Mouse (Mus musculus) central nervous system, embryonic 11.5 days (tissue): ENCODE measurements around the gene Eps8l2. TPM values are rescaled to one million over a fixed set of nuclear protein-coding genes. Genes with fewer than 3 reads are reported as not detected.

Experiments
- polyA plus RNA-seq: library from polyadenylated mRNA; depleted of rRNA; stranded (reverse); fragments of >200 nt; gene quantifications from 2 replicates; pipeline ENCODE4 v1.2.3, GENCODE M21; 2012; rRNA removed

Gene Eps8l2
- polyA plus RNA-seq, result 2.7 and 3.8 TPM in 2 replicates

GRCm38 (mm10) chr7:141338576-141339131 is at the start of gene Eps8l2:
TSS of gene Eps8l2 (plus strand) at chr7:141338880.

GRCm38 (mm10) chr7:141291921-141292582 is 46.6 kb upstream of the Eps8l2 start, which contains the start of gene Drd4:
TSS of gene Drd4 (plus strand) at chr7:141292006.

DNA sequence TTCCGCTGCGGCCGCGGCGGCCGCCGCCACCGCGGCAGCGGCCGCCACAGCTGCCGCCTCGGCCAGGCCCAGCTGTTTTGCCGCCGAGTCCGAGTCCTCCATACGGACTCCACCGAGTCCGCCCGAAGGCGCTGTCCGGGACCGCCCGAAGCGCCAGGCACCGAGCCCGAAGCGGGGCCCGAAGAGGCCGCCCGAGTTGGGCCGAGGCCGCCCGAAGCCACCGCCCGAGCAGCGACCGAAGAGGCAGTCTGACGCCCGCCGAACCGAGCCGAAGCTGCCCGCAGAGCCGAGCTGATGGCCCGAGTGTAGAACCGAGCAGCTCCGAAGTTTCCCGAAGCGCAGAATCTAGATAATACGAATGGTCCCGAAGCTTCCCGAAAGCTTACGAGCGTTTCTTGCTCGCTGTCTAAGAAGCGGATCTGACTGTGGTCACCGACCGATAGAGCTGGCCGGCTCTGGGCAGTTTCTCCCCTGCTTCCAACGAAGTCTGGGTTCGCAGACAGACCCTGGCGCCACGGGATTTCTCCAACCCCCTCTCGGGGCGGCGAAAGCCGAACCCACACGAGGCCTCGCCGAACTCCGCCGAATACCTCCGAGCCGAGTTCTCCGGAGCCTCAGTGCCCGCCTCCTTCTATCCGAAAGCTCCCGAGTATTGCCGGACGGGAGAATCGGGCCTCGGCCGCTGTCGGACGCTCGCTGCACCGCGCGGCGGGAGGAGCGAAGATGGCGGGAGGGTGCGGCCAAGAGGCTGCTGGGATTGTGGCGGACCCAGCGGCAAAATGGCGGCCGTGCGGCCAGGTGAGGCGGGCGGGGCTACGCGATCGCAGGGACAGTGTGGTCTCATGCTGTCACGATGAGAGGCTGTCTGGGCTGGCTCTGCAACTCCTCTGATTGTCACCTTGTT is 11.0 kb upstream of the Eps8l2 start, which contains the start of the genes Deaf1 and Tmem80:
Deaf1 (minus strand) TSS at position 222 of the 904 bp plus-strand sequence.
Tmem80 (plus strand) TSS at position 271 of the 904 bp plus-strand sequence.

DNA sequence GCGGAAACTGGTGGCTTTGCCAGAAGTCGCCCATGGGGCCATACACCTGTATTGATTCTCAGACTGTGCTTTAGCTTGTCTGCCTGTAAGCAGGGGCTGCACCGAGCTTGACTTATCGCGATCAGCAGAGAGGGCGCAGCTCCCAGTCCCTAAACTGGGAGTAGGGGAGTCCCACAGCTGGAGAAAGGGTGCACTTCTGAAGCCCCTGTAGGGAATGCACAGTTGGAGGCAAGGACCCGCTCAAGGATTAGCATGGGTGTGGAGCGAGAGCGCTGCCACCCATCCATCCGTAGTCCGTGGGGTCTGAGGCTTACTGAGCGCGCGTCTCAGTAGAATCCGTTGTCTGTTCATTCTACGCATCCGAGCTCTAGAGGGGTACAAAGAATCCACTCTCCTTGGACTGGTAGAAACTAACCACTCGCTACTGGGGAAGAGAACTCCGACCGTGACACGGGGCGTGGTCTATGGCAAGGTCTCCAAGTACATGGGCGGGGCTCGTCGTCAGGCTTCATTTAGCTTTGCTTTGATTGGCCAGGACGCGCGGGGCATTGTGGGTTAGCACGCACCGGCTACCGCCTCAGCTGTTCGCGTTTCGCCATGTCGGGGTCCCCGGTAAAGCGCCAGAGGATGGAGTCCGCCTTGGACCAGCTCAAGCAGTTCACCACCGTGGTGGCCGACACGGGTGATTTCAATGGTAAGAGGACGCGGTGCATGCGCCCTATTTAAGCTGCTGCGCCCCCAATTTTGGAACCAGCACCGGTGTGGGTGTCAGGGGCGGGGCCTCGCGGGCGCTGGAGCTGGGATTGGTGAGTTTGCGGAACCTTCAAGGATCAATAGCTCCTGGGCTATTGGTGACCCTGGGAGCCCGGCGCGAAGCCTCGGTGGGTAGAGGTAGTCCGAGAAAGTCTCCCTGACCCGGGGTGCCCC is 53.2 kb downstream of the Eps8l2 start, which contains the start of gene Taldo1:
Taldo1 (plus strand) TSS at position 575 of the 927 bp plus-strand sequence.

Other genes with a start within 250 kb of the Eps8l2 start
- gene Sigirr, start 238.3 kb upstream of the Eps8l2 start, polyA plus RNA-seq, result 2.3 and 2.7 TPM in 2 replicates
- 0.52 and 0.88 TPM in 2 replicates for gene Ano9, start 221.1 kb upstream of the Eps8l2 start, polyA plus RNA-seq
- 55.5 and 61.6 TPM in 2 replicates for gene Ptdss2, start 216.5 kb upstream of the Eps8l2 start, polyA plus RNA-seq
- gene Rnh1, start 166.0 kb upstream of the Eps8l2 start, polyA plus RNA-seq, result 44.5 and 71.8 TPM in 2 replicates
- 97.5 and 134 TPM in 2 replicates for gene Hras, start 144.9 kb upstream of the Eps8l2 start, polyA plus RNA-seq
- gene Lrrc56, start 144.7 kb upstream of the Eps8l2 start, polyA plus RNA-seq, result 15.4 and 17.1 TPM in 2 replicates
- gene Lmntd2, start 124.8 kb upstream of the Eps8l2 start, polyA plus RNA-seq, result 8.6 and 10.9 TPM in 2 replicates
- gene Rassf7, start 123.0 kb upstream of the Eps8l2 start, polyA plus RNA-seq, result 38.0 and 43.8 TPM in 2 replicates
- gene Phrf1, start 110.1 kb upstream of the Eps8l2 start, polyA plus RNA-seq, result 45.8 and 52.9 TPM in 2 replicates
- gene Irf7, start 72.4 kb upstream of the Eps8l2 start, polyA plus RNA-seq, result 0.49 and 0.77 TPM in 2 replicates
- gene Cdhr5, start 62.1 kb upstream of the Eps8l2 start, polyA plus RNA-seq, result 0.02 and 0.16 TPM in 2 replicates
- 0.28 and 4.1 TPM in 2 replicates for gene Sct, start 59.7 kb upstream of the Eps8l2 start, polyA plus RNA-seq
- 0.56 and 1.6 TPM in 2 replicates for gene Drd4, start 46.9 kb upstream of the Eps8l2 start, polyA plus RNA-seq
- gene Deaf1, start 11.2 kb upstream of the Eps8l2 start, polyA plus RNA-seq, result 45.2 and 61.7 TPM in 2 replicates
- 44.9 and 57.3 TPM in 2 replicates for gene Tmem80, start 11.1 kb upstream of the Eps8l2 start, polyA plus RNA-seq
- gene Taldo1, start 53.3 kb downstream of the Eps8l2 start, polyA plus RNA-seq, result 237 and 389 TPM in 2 replicates
- 36.6 and 60.3 TPM in 2 replicates for gene Gatd1, start 75.3 kb downstream of the Eps8l2 start, polyA plus RNA-seq
- gene Cend1, start 90.6 kb downstream of the Eps8l2 start, polyA plus RNA-seq, result 6.8 and 9.0 TPM in 2 replicates
- 61.2 and 68.0 TPM in 2 replicates for gene Slc25a22, start 99.0 kb downstream of the Eps8l2 start, polyA plus RNA-seq
- 29.8 and 30.6 TPM in 2 replicates for gene Pidd1, start 105.1 kb downstream of the Eps8l2 start, polyA plus RNA-seq
- gene Rplp2, start 108.5 kb downstream of the Eps8l2 start, polyA plus RNA-seq, result 1,440 and 4,284 TPM in 2 replicates
- gene Pnpla2, start 116.3 kb downstream of the Eps8l2 start, polyA plus RNA-seq, result 10.3 and 13.7 TPM in 2 replicates
- gene Cracr2b, start 122.2 kb downstream of the Eps8l2 start, polyA plus RNA-seq, result 4.1 and 6.6 TPM in 2 replicates
- gene Cd151, start 128.5 kb downstream of the Eps8l2 start, polyA plus RNA-seq, result 70.7 and 98.9 TPM in 2 replicates
- 45.0 and 90.3 TPM in 2 replicates for gene Polr2l, start 136.3 kb downstream of the Eps8l2 start, polyA plus RNA-seq
- gene Tspan4, start 136.4 kb downstream of the Eps8l2 start, polyA plus RNA-seq, result 19.9 and 31.4 TPM in 2 replicates
- gene Chid1, start 201.0 kb downstream of the Eps8l2 start, polyA plus RNA-seq, result 17.4 and 24.0 TPM in 2 replicates
- 40.9 and 45.4 TPM in 2 replicates for gene Ap2a2, start 223.3 kb downstream of the Eps8l2 start, polyA plus RNA-seq